Mouse (Mus musculus): Measurements from ENCODE around the gene Vamp5. TPM values are rescaled to one million over a fixed set of nuclear protein-coding genes. Genes with fewer than 3 reads are reported as not detected.

The Vamp5 gene
- polyA plus RNA-seq, 1 experiment from 2014 or later = 14.9 TPM

GRCm38 (mm10) chr6:72418279-72418678, 38.0 kb upstream of the Vamp5 start:
- ATAC-seq = no peak
- H3K27me3 ChIP-seq (replicated peaks; ENCODE audit: control insufficient read depth, insufficient read depth, low read length) = no peaks in the 10 kb centered on the region
- peaks cover 7% of the 10 kb centered on the region; the same call in 1 of the 2 replicates for H3K4me1 ChIP-seq (replicated peaks; ENCODE audit: control insufficient read depth, insufficient read depth, low read length)
- no peak overlapping the region for H3K9ac ChIP-seq (ENCODE audit: low read depth, low read length)
- TF ChIP-seq CTCF (IDR thresholded peaks at IDR 0.05; ENCODE audit: low read depth) = no peak
- peaks cover 42% of the 10 kb centered on the region for H3K36me3 ChIP-seq (ENCODE audit: control insufficient read depth, insufficient read depth)
- no peak overlapping the region for H3K27ac ChIP-seq (ENCODE audit: low read depth, low read length)
- 89% methylated on average over 4 of the region's 4 CpGs for WGBS
- no peaks in the 10 kb centered on the region for H3K9me3 ChIP-seq (ENCODE audit: control insufficient read depth)
- no peak overlapping the region for H3K4me2 ChIP-seq (replicated peaks; ENCODE audit: low read depth)
- no peak overlapping the region for H3K4me3 ChIP-seq (ENCODE audit: low read depth, low read length)

- no peak overlapping the region for H3K4me3 ChIP-seq (ENCODE audit: low read depth, low read length)
- no peak overlapping the region for H3K4me2 ChIP-seq (replicated peaks; ENCODE audit: low read depth)
- no peaks in the 10 kb centered on the region for H3K9me3 ChIP-seq (ENCODE audit: control insufficient read depth)
- H3K4me1 ChIP-seq (replicated peaks; ENCODE audit: control insufficient read depth, insufficient read depth, low read length) = peaks cover 7% of the 10 kb centered on the region; the same call in 1 of the 2 replicates
- 41% methylated on average over 7 of the region's 7 CpGs for WGBS
- H3K27me3 ChIP-seq (replicated peaks; ENCODE audit: control insufficient read depth, insufficient read depth, low read length) = no peaks in the 10 kb centered on the region
- no peak for TF ChIP-seq CTCF (IDR thresholded peaks at IDR 0.05; ENCODE audit: low read depth)
- no peak for ATAC-seq
- no peak overlapping the region for H3K27ac ChIP-seq (ENCODE audit: low read depth, low read length)
- no peak overlapping the region for H3K9ac ChIP-seq (ENCODE audit: low read depth, low read length)
- peaks cover 23% of the 10 kb centered on the region for H3K36me3 ChIP-seq (ENCODE audit: control insufficient read depth, insufficient read depth)
These were observed 35.9 kb upstream of the Vamp5 start for GRCm38 (mm10) chr6:72415964-72416772.

- peak overlapping the region; percentile 78 for H3K4me3 ChIP-seq (ENCODE audit: low read depth, low read length)
- peak overlapping the region; percentile 77 for H3K4me2 ChIP-seq (replicated peaks; ENCODE audit: low read depth)
- no peak overlapping the region for H3K9ac ChIP-seq (ENCODE audit: low read depth, low read length)
- H3K27me3 ChIP-seq (replicated peaks; ENCODE audit: control insufficient read depth, insufficient read depth, low read length) = no peaks in the 10 kb centered on the region
- no peak overlapping the region for H3K27ac ChIP-seq (ENCODE audit: low read depth, low read length)
- H3K9me3 ChIP-seq (ENCODE audit: control insufficient read depth) = no peaks in the 10 kb centered on the region
- H3K36me3 ChIP-seq (ENCODE audit: control insufficient read depth, insufficient read depth) = peaks cover 22% of the 10 kb centered on the region
- TF ChIP-seq CTCF (IDR thresholded peaks at IDR 0.05; ENCODE audit: low read depth) = peak; percentile 46
- 80% methylated on average over 5 of the region's 5 CpGs for WGBS
- ATAC-seq = no peak
- H3K4me1 ChIP-seq (replicated peaks; ENCODE audit: control insufficient read depth, insufficient read depth, low read length) = peaks cover 7% of the 10 kb centered on the region; the same call in 1 of the 2 replicates
These were observed 34.9 kb upstream of the Vamp5 start for GRCm38 (mm10) chr6:72415181-72415580.

- ATAC-seq = peak; percentile 96
- peaks cover 15% of the 10 kb centered on the region for H3K36me3 ChIP-seq (ENCODE audit: control insufficient read depth, insufficient read depth)
- H3K9me3 ChIP-seq (ENCODE audit: control insufficient read depth) = no peaks in the 10 kb centered on the region
- H3K4me1 ChIP-seq (replicated peaks; ENCODE audit: control insufficient read depth, insufficient read depth, low read length) = peaks cover 7% of the 10 kb centered on the region; the same call in 1 of the 2 replicates
- peak within 1 kb of the TSS; percentile 60; the same call in 1 of the 2 replicates for H3K27ac ChIP-seq (ENCODE audit: low read depth, low read length)
- peak within 1 kb of the TSS; percentile 78 for H3K4me3 ChIP-seq (ENCODE audit: low read depth, low read length)
- H3K9ac ChIP-seq (ENCODE audit: low read depth, low read length) = peak within 1 kb of the TSS; percentile 79
- 1% methylated on average over 33 of the region's 33 CpGs for WGBS
- no peaks in the 10 kb centered on the region for H3K27me3 ChIP-seq (replicated peaks; ENCODE audit: control insufficient read depth, insufficient read depth, low read length)
- TF ChIP-seq CTCF (IDR thresholded peaks at IDR 0.05; ENCODE audit: low read depth) = peak; percentile 33; the same call in 1 of the 2 replicates
- peak within 1 kb of the TSS; percentile 77 for H3K4me2 ChIP-seq (replicated peaks; ENCODE audit: low read depth)
These were observed 33.9 kb upstream of the Vamp5 start, which contains the start of gene Ggcx for GRCm38 (mm10) chr6:72414076-72414756. Ggcx (plus strand) TSS chr6:72414308.

- H3K9me3 ChIP-seq (ENCODE audit: control insufficient read depth) = no peaks in the 10 kb centered on the region
- no peak for ATAC-seq
- no peak for TF ChIP-seq CTCF (IDR thresholded peaks at IDR 0.05; ENCODE audit: low read depth)
- no peaks in the 10 kb centered on the region for H3K36me3 ChIP-seq (ENCODE audit: control insufficient read depth, insufficient read depth)
- H3K4me2 ChIP-seq (replicated peaks; ENCODE audit: low read depth) = no peak overlapping the region
- WGBS = 72% methylated on average over 7 of the region's 7 CpGs
- H3K9ac ChIP-seq (ENCODE audit: low read depth, low read length) = no peak overlapping the region
- no peak overlapping the region for H3K4me3 ChIP-seq (ENCODE audit: low read depth, low read length)
- no peaks in the 10 kb centered on the region for H3K27me3 ChIP-seq (replicated peaks; ENCODE audit: control insufficient read depth, insufficient read depth, low read length)
- peaks cover 5% of the 10 kb centered on the region; the same call in 1 of the 2 replicates for H3K4me1 ChIP-seq (replicated peaks; ENCODE audit: control insufficient read depth, insufficient read depth, low read length)
- H3K27ac ChIP-seq (ENCODE audit: low read depth, low read length) = no peak overlapping the region
These were observed 30.2 kb upstream of the Vamp5 start for GRCm38 (mm10) chr6:72410518-72410917.

GRCm38 (mm10) chr6:72410003-72410402, 29.7 kb upstream of the Vamp5 start:
- TF ChIP-seq CTCF (IDR thresholded peaks at IDR 0.05; ENCODE audit: low read depth) = peak; percentile 24; the same call in 1 of the 2 replicates
- Histone ChIP-seq H3K4me2 (replicated peaks; ENCODE audit: low read depth) (no peak overlapping the region), H3K27ac (ENCODE audit: low read depth, low read length) (no peak overlapping the region), H3K36me3 (ENCODE audit: control insufficient read depth, insufficient read depth) (no peaks in the 10 kb centered on the region), H3K4me3 (ENCODE audit: low read depth, low read length) (no peak overlapping the region), H3K4me1 (replicated peaks; ENCODE audit: control insufficient read depth, insufficient read depth, low read length) (peaks cover 2% of the 10 kb centered on the region; the same call in 1 of the 2 replicates), H3K9ac (ENCODE audit: low read depth, low read length) (no peak overlapping the region), H3K27me3 (replicated peaks; ENCODE audit: control insufficient read depth, insufficient read depth, low read length) (no peaks in the 10 kb centered on the region), H3K9me3 (ENCODE audit: control insufficient read depth) (no peaks in the 10 kb centered on the region)
- no peak for ATAC-seq
- WGBS = 17% methylated on average over 1 of the region's 1 CpGs

Data from intestine, postnatal 0 days (tissue).